Mouse (Mus musculus): Measurements from ENCODE around the gene Rbm17.

DNA sequence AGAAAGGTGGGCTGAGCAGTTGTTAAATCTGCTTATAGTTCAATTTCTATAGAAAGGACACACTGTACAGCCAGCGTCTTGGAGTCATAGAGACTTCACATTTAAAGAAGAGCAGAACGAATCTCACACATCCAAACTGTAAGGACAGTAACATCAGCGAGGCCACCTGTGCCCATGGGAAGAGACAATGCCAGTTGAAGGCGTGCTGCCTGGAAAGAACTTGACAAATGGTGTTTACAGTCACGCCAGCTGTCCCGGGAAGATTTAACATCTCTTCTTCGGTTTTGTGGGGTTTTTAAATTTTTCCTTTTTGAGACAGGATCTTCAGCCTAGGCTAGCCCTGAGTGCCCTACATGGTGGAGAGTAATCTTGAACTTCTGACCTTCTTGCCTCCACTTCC is 45.3 kb downstream of the Rbm17 start:
- no peak for TF ChIP-seq CTCF (IDR thresholded peaks at IDR 0.05)
- TF ChIP-seq EP300 (IDR thresholded peaks at IDR 0.05; ENCODE audit: insufficient read depth, low read depth, low read length): no peak
- TF ChIP-seq POLR2A (IDR thresholded peaks at IDR 0.05; ENCODE audit: insufficient read depth, low read depth, low read length): no peak

All from heart, adult 2 months (tissue).